Mouse (Mus musculus) forebrain, embryonic 14.5 days (tissue): Measurements from ENCODE around the gene Gm17409. TPM values are rescaled to one million over a fixed set of nuclear protein-coding genes. Genes with fewer than 3 reads are reported as not detected.

ENCODE experiments used
- ATAC-seq: fragments of 200-750 bp; cut with Nextera tagmentation; 2 replicates; pipeline ENCODE4 v1.8.0; 2017; ENCODE audit warnings: mild to moderate bottlenecking, moderate library complexity
- DNase-seq: peaks from one replicate; pipeline ENCODE4 v3.0.0-alpha.2; 2015; ENCODE audit warnings: low spot score
- H3K27ac ChIP-seq: fragments of 300-500 bp; sonication (generic); 2 replicates; pipeline ENCODE4 v1.5.1; 2014; ENCODE audit warnings: low read depth, mild to moderate bottlenecking, control low read depth, low read length, moderate library complexity
- H3K27me3 ChIP-seq: fragments of 300-500 bp; sonication (generic); replicated peaks from 2 replicates; pipeline ENCODE4 v1.6.1; 2014; ENCODE audit warnings: low read length, control low read depth, mixed read lengths; ENCODE audit not compliant: control insufficient read depth, insufficient read depth
- H3K36me3 ChIP-seq: fragments of 300-500 bp; sonication (generic); 2 replicates; pipeline ENCODE4 v1.6.1; 2014; ENCODE audit warnings: low read length, control low read depth; ENCODE audit not compliant: control insufficient read depth, insufficient read depth
- H3K4me1 ChIP-seq: fragments of 300-500 bp; sonication (generic); 2 replicates; pipeline ENCODE4 v1.6.1; 2014; ENCODE audit warnings: antibody characterized with exemption, low read length, control low read depth; ENCODE audit not compliant: control insufficient read depth, insufficient read depth
- H3K4me2 ChIP-seq: fragments of 300-500 bp; sonication (generic); 2 replicates; pipeline ENCODE4 v1.6.1; 2014; ENCODE audit warnings: mild to moderate bottlenecking, control low read depth, low read length
- H3K4me3 ChIP-seq: fragments of 300-500 bp; sonication (generic); 2 replicates; pipeline ENCODE4 v1.5.1; 2014; ENCODE audit warnings: low read depth, low read length, control low read depth
- H3K9ac ChIP-seq: fragments of 300-500 bp; sonication (generic); 2 replicates; pipeline ENCODE4 v1.6.1; 2014; ENCODE audit warnings: mild to moderate bottlenecking, low read length, control low read depth, moderate library complexity
- H3K9me3 ChIP-seq: fragments of 300-500 bp; sonication (generic); replicated peaks from 2 replicates; pipeline ENCODE4 v1.6.1; 2016; ENCODE audit warnings: low read length, control low read depth, mixed read lengths; ENCODE audit not compliant: control insufficient read depth
- WGBS: fragments of 180-500 bp; shearing (Covaris S2); extraction: QIAGEN DNeasy Blood & Tissue Kit; methylation state at CpG from one replicate; pipeline ENCODE4 v1.1.7; 2014; 5-methylcytosine and 5-hydroxymethylcytosine counted together
- polyA plus RNA-seq: library from polyadenylated mRNA; unstranded; fragments of >200 nt; fragmentation: Nextera tagmentation; extraction: Ambion mirVana; gene quantifications from 2 replicates; pipeline ENCODE4 v1.2.1, GENCODE M21; 2014

Gm17409 gene
- polyA plus RNA-seq, 1 experiment from 2014 or later: not detected

GRCm38 (mm10) chr2:58478144-58478543 lies 8.2 kb downstream of the Gm17409 start:
- H3K36me3 ChIP-seq: peaks cover 7% of the 10 kb centered on the region; the same call in 1 of the 2 replicates
- H3K9ac ChIP-seq: no peak overlapping the region
- no peak overlapping the region for H3K27ac ChIP-seq
- ATAC-seq: no peak
- H3K4me3 ChIP-seq: no peak overlapping the region
- no peak for DNase-seq
- no peak overlapping the region for H3K4me2 ChIP-seq
- peaks cover 10% of the 10 kb centered on the region; the same call in 1 of the 2 replicates for H3K4me1 ChIP-seq
- H3K27me3 ChIP-seq: no peaks in the 10 kb centered on the region
- no peaks in the 10 kb centered on the region for H3K9me3 ChIP-seq
- WGBS: 87% methylated on average over 4 of the region's 4 CpGs

- 89% methylated on average over 10 of the region's 10 CpGs for WGBS
- Histone ChIP-seq H3K36me3 (peaks cover 4% of the 10 kb centered on the region; the same call in 1 of the 2 replicates), H3K4me1 (peaks cover 14% of the 10 kb centered on the region), H3K27me3 (no peaks in the 10 kb centered on the region), H3K9me3 (no peaks in the 10 kb centered on the region), H3K4me2 (no peak overlapping the region), H3K9ac (no peak overlapping the region), H3K27ac (no peak overlapping the region), H3K4me3 (no peak overlapping the region)
- ATAC-seq (no peak), DNase-seq (no peak)
These were observed 9.6 kb downstream of the Gm17409 start for GRCm38 (mm10) chr2:58479536-58479935.

DNA sequence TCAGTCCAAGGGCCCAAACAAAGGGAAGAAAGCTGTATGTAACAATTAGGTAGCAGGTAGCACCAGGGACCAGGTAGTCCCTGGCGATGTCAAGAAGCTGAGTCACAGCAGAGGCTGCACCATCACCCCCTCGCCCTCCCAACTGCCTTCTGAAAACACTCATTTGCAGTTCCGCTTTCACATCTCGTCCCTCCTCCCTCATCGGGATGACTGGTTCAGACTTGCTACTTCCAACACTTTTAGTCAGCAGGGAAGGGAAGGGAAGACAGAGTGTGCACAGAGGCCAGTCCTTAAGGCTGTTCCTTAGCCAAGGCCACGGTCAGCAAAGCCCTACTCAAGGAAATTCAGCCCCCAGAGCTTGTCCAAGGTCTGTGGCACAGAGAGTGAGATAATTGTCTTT lies 10.8 kb downstream of the Gm17409 start:
- peaks cover 4% of the 10 kb centered on the region; the same call in 1 of the 2 replicates for H3K36me3 ChIP-seq
- no peaks in the 10 kb centered on the region for H3K27me3 ChIP-seq
- H3K4me2 ChIP-seq: no peak overlapping the region
- H3K4me1 ChIP-seq: peaks cover 16% of the 10 kb centered on the region
- 76% methylated on average over 6 of the region's 6 CpGs for WGBS
- no peak overlapping the region for H3K9ac ChIP-seq
- H3K27ac ChIP-seq: no peak overlapping the region
- H3K9me3 ChIP-seq: no peaks in the 10 kb centered on the region
- H3K4me3 ChIP-seq: no peak overlapping the region
- no peak for DNase-seq
- no peak for ATAC-seq

DNA sequence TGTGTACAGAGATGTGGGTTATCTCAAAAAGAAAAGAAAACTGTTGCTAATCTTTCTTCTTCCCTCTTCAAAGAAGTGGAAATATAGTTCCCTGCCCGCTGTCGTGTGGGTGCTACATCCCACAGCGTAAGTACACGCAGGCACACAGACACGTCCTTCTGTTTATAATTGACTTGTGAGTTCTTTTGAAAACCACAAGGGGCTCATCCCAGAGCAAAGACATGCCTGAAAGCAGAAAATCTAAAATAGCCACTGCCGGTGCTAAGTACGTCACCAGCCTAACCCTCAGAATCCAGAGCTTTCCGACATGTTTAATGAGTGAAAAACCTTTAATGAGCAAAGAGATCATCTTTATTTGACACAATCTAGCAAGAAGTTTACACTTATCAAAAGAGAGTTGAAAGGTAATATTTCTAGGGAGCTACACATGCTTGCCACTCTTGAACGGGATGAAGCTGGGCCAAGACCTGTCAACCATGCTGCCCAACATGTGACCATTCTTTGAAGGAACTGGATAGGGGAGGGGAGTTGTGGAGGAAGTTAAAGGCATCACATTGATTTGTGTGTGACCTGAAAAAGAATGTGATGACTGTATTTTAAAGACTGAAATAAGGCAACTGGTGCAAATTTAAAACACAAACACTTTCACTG lies 11.7 kb downstream of the Gm17409 start:
- Histone ChIP-seq H3K4me1 (peaks cover 18% of the 10 kb centered on the region), H3K4me2 (no peak overlapping the region), H3K36me3 (peaks cover 4% of the 10 kb centered on the region; the same call in 1 of the 2 replicates), H3K9ac (no peak overlapping the region), H3K27ac (no peak overlapping the region), H3K27me3 (no peaks in the 10 kb centered on the region), H3K4me3 (no peak overlapping the region), H3K9me3 (no peaks in the 10 kb centered on the region)
- no peak for DNase-seq
- no peak for ATAC-seq
- 83% methylated on average over 9 of the region's 9 CpGs for WGBS

DNA sequence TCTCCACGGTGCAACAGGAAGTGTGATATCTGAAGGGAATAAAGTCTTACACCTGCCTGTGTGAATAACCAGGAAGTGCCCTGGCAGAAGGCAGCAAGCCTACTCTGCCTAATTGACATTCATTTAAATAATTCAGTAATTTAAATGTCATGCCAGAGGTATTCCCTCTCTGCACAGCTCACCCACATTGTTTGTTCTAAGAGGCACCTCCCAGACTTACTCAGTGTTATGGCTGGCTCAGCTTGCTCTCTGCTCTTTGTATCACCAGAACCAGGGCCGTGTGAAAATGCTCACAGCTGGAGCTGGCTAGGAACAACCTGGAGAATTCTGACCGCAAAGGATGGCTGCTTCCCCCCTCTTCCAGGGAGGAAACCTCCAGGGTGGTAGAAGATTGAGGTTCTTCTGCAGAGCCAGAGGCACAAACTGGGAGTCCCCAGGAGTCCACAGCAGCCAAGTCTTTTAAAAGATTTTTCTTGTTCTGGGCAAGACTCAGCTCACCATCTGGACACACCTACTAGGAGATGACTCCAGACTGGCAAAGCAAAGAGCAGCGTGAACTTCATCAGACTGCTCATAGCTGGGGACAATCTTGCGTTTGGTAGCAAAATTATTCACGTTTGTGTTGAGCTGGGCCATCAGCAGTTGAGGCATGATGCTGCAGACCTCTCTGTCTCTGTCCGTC lies 14.5 kb downstream of the Gm17409 start:
- Histone ChIP-seq H3K36me3 (no peaks in the 10 kb centered on the region), H3K27ac (peak overlapping the region; percentile 29; the same call in 1 of the 2 replicates), H3K27me3 (no peaks in the 10 kb centered on the region), H3K9me3 (no peaks in the 10 kb centered on the region), H3K9ac (no peak overlapping the region), H3K4me1 (peaks cover 25% of the 10 kb centered on the region), H3K4me3 (no peak overlapping the region), H3K4me2 (no peak overlapping the region)
- peak; percentile 41 for DNase-seq
- ATAC-seq: peak; percentile 40
- WGBS: 46% methylated on average over 7 of the region's 7 CpGs

- no peak overlapping the region for H3K9ac ChIP-seq
- peak overlapping the region; percentile 29; the same call in 1 of the 2 replicates for H3K27ac ChIP-seq
- ATAC-seq: peak; percentile 49
- no peaks in the 10 kb centered on the region for H3K27me3 ChIP-seq
- peak; percentile 83 for DNase-seq
- H3K4me3 ChIP-seq: no peak overlapping the region
- WGBS: 13% methylated on average over 4 of the region's 4 CpGs
- H3K36me3 ChIP-seq: no peaks in the 10 kb centered on the region
- no peaks in the 10 kb centered on the region for H3K9me3 ChIP-seq
- peaks cover 25% of the 10 kb centered on the region for H3K4me1 ChIP-seq
- no peak overlapping the region for H3K4me2 ChIP-seq
These were observed 15.2 kb downstream of the Gm17409 start for GRCm38 (mm10) chr2:58485152-58485551.

DNA sequence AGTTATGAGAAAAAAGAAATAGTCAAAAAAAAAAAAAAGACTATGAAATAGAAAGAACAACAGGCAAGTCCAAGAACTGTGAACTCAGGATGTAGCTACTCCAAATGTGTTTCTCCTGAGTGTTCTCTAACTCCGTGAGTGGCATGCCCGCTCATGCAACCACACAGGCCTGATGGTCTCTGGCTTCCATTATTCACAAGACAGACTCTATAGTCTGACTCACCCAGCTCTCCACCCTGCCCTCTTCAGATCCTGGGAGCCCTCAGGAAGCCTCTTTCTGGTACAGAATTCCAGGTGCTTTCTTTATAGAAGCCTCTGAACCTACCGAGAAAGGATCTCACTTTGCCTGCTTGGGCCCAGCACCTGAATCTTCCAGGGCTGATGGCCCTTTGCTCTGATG lies 15.8 kb downstream of the Gm17409 start:
- H3K4me2 ChIP-seq: no peak overlapping the region
- H3K36me3 ChIP-seq: no peaks in the 10 kb centered on the region
- no peak overlapping the region for H3K9ac ChIP-seq
- 68% methylated on average over 3 of the region's 3 CpGs for WGBS
- no peaks in the 10 kb centered on the region for H3K27me3 ChIP-seq
- no peak overlapping the region for H3K4me3 ChIP-seq
- H3K27ac ChIP-seq: no peak overlapping the region
- DNase-seq (peak; percentile 17), ATAC-seq (no peak)
- H3K9me3 ChIP-seq: no peaks in the 10 kb centered on the region
- H3K4me1 ChIP-seq: peaks cover 25% of the 10 kb centered on the region

DNA sequence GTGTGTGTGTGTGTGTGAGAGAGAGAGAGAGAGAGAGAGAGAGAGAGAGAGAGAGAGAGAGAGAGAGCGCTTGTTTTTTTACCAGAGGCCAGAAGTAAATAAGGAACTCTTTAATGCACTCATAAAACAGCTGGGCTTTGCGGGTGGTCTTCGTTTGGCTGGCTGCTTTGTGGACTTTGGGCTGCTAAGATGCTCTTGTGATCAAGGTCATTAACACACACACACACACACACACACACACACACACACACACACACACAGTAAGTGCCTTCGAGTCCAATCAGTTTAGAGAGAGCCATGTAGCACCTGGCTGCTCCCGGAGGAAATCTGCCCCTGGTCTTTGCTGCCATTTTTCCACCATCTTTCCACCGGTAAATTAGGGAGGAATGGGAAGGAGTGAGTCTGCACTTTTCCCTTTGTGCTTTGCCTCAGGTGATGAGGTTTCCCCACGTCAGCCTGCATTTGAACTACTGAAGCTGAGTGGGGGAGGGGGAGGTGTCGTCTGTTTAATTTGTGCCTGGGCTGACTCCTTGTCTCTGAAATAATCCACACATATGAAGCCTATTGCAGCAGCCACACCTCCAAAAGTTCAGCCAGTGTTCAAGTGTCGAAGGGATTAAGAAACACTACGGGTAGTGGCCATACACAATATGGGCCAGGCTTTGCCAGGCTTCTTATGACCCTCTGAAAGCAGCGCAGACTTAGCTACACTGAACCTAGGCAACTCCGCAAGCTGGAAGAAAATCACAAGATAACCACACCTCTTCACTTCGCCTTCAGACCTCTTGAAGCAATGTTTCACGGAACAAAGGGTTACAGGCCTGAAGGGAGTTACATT lies 16.7 kb downstream of the Gm17409 start:
- Histone ChIP-seq H3K4me3 (no peak overlapping the region), H3K4me1 (peaks cover 25% of the 10 kb centered on the region), H3K27ac (no peak overlapping the region), H3K4me2 (no peak overlapping the region), H3K9me3 (no peaks in the 10 kb centered on the region), H3K27me3 (no peaks in the 10 kb centered on the region), H3K36me3 (no peaks in the 10 kb centered on the region), H3K9ac (no peak overlapping the region)
- 37% methylated on average over 14 of the region's 14 CpGs for WGBS
- DNase-seq (peak; percentile 20), ATAC-seq (0 out of 2 replicates have a peak, but pooled peaks have one; percentile 22)
